Mouse (Mus musculus) liver, adult 2 months (tissue): ENCODE measurements around the gene Rasgrp2. TPM values are rescaled to one million over a fixed set of nuclear protein-coding genes. Genes with fewer than 3 reads are reported as not detected.

ENCODE experiments used
- DNase-seq: peaks from one replicate; pipeline ENCODE4 v3.0.0-alpha.2; 2011; ENCODE audit warnings: low read depth, low spot score; ENCODE audit errors: extremely low read depth
- H3K27ac ChIP-seq: fragments of 200-500 bp; replicated peaks from 2 replicates; pipeline ENCODE4 v1.5.1; 2012; ENCODE audit warnings: low read depth, mild to moderate bottlenecking, control low read depth, inconsistent platforms, low read length; ENCODE audit not compliant: insufficient read depth
- H3K27me3 ChIP-seq: fragments of 200-500 bp; 2 replicates; pipeline ENCODE4 v1.6.1; 2012; ENCODE audit warnings: mild to moderate bottlenecking, moderate library complexity, low read length, inconsistent platforms; ENCODE audit not compliant: control insufficient read depth, insufficient read depth
- H3K36me3 ChIP-seq: fragments of 200-500 bp; 2 replicates; pipeline ENCODE4 v1.6.1; 2012; ENCODE audit warnings: low read length, inconsistent platforms; ENCODE audit not compliant: control insufficient read depth, insufficient read depth
- H3K4me1 ChIP-seq: fragments of 200-500 bp; 2 replicates; pipeline ENCODE4 v1.6.1; 2011; ENCODE audit warnings: low read length; ENCODE audit not compliant: control insufficient read depth, insufficient read depth
- H3K4me3 ChIP-seq: fragments of 200-500 bp; 2 replicates; pipeline ENCODE4 v1.5.1; 2011; ENCODE audit warnings: low read depth, mild to moderate bottlenecking, control low read depth, low read length, moderate library complexity; ENCODE audit not compliant: insufficient read depth
- H3K79me2 ChIP-seq: fragments of 200-500 bp; 2 replicates; pipeline ENCODE4 v1.6.1; 2012; ENCODE audit warnings: inconsistent platforms, mild to moderate bottlenecking, low read length, moderate library complexity; ENCODE audit not compliant: control insufficient read depth, insufficient read depth
- H3K9ac ChIP-seq: fragments of 200-500 bp; 2 replicates; pipeline ENCODE4 v1.6.1; 2012; ENCODE audit warnings: low read depth, mild to moderate bottlenecking, control low read depth, inconsistent platforms, low read length
- CTCF ChIP-seq: fragments of 200-500 bp; IDR thresholded peaks from 2 replicates; pipeline ENCODE4 v1.5.1; 2011; ENCODE audit warnings: low read depth, low read length, control low read depth
- POLR2A ChIP-seq: fragments of 200-500 bp; IDR thresholded peaks from 2 replicates; pipeline ENCODE4 v1.6.1; 2011; ENCODE audit warnings: low read length, control low read depth; ENCODE audit not compliant: insufficient read depth; ENCODE audit errors: extremely low read depth
- WGBS: fragments of 180-500 bp; shearing (Covaris S2); methylation state at CpG from one replicate; pipeline ENCODE4 v1.1.7; 2018; 5-methylcytosine and 5-hydroxymethylcytosine counted together
- polyA plus RNA-seq: library from polyadenylated mRNA; depleted of rRNA; stranded (reverse); fragments of >200 nt; gene quantifications from 2 replicates; pipeline ENCODE4 v1.2.3, GENCODE M21; 2012
- total RNA-seq: library from RNA; depleted of rRNA; stranded (reverse); fragments of >200 nt; gene quantifications from 2 replicates; pipeline ENCODE4 v1.2.3, GENCODE M21; 2014

Gene Rasgrp2
- total and polyA plus RNA-seq, 2 experiments, result 19.9 to 39.5 TPM

GRCm38 (mm10) chr19:6377327-6378040, 21.7 kb upstream of the Rasgrp2 start:
- Histone ChIP-seq H3K4me1 (no peaks in the 10 kb centered on the region), H3K79me2 (no peaks in the 10 kb centered on the region), H3K27me3 (no peaks in the 10 kb centered on the region), H3K36me3 (peaks cover 43% of the 10 kb centered on the region), H3K4me3 (no peak overlapping the region), H3K9ac (no peak overlapping the region), H3K27ac (no peak overlapping the region)
- 86% methylated on average over 11 of the region's 11 CpGs for WGBS
- no peak for TF ChIP-seq POLR2A
- TF ChIP-seq CTCF, result no peak
- DNase-seq, result no peak

- no peaks in the 10 kb centered on the region for H3K27me3 ChIP-seq
- peaks cover 22% of the 10 kb centered on the region for H3K36me3 ChIP-seq
- no peak overlapping the region for H3K4me3 ChIP-seq
- no peaks in the 10 kb centered on the region for H3K4me1 ChIP-seq
- WGBS, result 90% methylated on average over 9 of the region's 9 CpGs
- H3K27ac ChIP-seq, result no peak overlapping the region
- no peaks in the 10 kb centered on the region for H3K79me2 ChIP-seq
- no peak overlapping the region for H3K9ac ChIP-seq
- no peak for DNase-seq
- TF ChIP-seq POLR2A (no peak), CTCF (no peak)
Observed at GRCm38 (mm10) chr19:6380411-6381166, 18.6 kb upstream of the Rasgrp2 start.

GRCm38 (mm10) chr19:6381238-6381637, 17.9 kb upstream of the Rasgrp2 start:
- no peaks in the 10 kb centered on the region for H3K79me2 ChIP-seq
- H3K4me3 ChIP-seq, result no peak overlapping the region
- DNase-seq, result no peak
- H3K9ac ChIP-seq, result no peak overlapping the region
- H3K36me3 ChIP-seq, result peaks cover 15% of the 10 kb centered on the region
- no peak for TF ChIP-seq POLR2A
- TF ChIP-seq CTCF, result no peak
- H3K27me3 ChIP-seq, result no peaks in the 10 kb centered on the region
- no peak overlapping the region for H3K27ac ChIP-seq
- no peaks in the 10 kb centered on the region for H3K4me1 ChIP-seq
- 93% methylated on average over 5 of the region's 5 CpGs for WGBS

GRCm38 (mm10) chr19:6382323-6382924, 16.7 kb upstream of the Rasgrp2 start:
- Histone ChIP-seq H3K4me1 (no peaks in the 10 kb centered on the region), H3K27me3 (no peaks in the 10 kb centered on the region), H3K27ac (no peak overlapping the region), H3K4me3 (no peak overlapping the region), H3K79me2 (no peaks in the 10 kb centered on the region), H3K36me3 (peaks cover 3% of the 10 kb centered on the region), H3K9ac (no peak overlapping the region)
- 52% methylated on average over 4 of the region's 4 CpGs for WGBS
- DNase-seq, result no peak
- TF ChIP-seq CTCF, result no peak
- TF ChIP-seq POLR2A, result no peak

- no peak overlapping the region for H3K9ac ChIP-seq
- no peak for DNase-seq
- no peak for TF ChIP-seq CTCF
- no peak for TF ChIP-seq POLR2A
- 55% methylated on average over 5 of the region's 5 CpGs for WGBS
- no peaks in the 10 kb centered on the region for H3K79me2 ChIP-seq
- no peaks in the 10 kb centered on the region for H3K27me3 ChIP-seq
- H3K4me3 ChIP-seq, result no peak overlapping the region
- no peak overlapping the region for H3K27ac ChIP-seq
- H3K4me1 ChIP-seq, result no peaks in the 10 kb centered on the region
- no peaks in the 10 kb centered on the region for H3K36me3 ChIP-seq
Observed at GRCm38 (mm10) chr19:6383470-6383869, 15.7 kb upstream of the Rasgrp2 start.
